Mouse (Mus musculus) C2C12 (cell line): ENCODE measurements around the gene Noxred1.

ENCODE experiments used
- CEBPB ChIP-seq: IDR thresholded peaks from one replicate; pipeline ENCODE4 v1.6.1; 2011; ENCODE audit warnings: low read depth, mild to moderate bottlenecking, control low read depth, moderate library complexity
- CTCF ChIP-seq: IDR thresholded peaks from one replicate; pipeline ENCODE4 v1.5.1; 2011; ENCODE audit not compliant: control insufficient read depth, insufficient read depth, insufficient read length
- FOSL1 ChIP-seq: IDR thresholded peaks from one replicate; pipeline ENCODE4 v1.8.0; 2011; ENCODE audit warnings: mild to moderate bottlenecking, low read length; ENCODE audit not compliant: poor library complexity, insufficient read depth, severe bottlenecking
- MAX ChIP-seq: IDR thresholded peaks from one replicate; pipeline ENCODE4 v1.6.1; 2011; ENCODE audit warnings: mild to moderate bottlenecking, control low read depth
- MYOD1 ChIP-seq: IDR thresholded peaks from one replicate; pipeline ENCODE4 v1.6.1; 2011; ENCODE audit warnings: low read depth; ENCODE audit not compliant: control insufficient read depth, insufficient read length
- MYOG ChIP-seq: IDR thresholded peaks from one replicate; pipeline ENCODE4 v1.6.1; 2011; ENCODE audit not compliant: control insufficient read depth, insufficient read length; ENCODE audit errors: extremely low read depth
- USF1 ChIP-seq: IDR thresholded peaks from one replicate; pipeline ENCODE4 v1.6.1; 2011; ENCODE audit warnings: low read depth, mild to moderate bottlenecking, control low read depth, moderate library complexity

GRCm38 (mm10) chr12:87281766-87282165, 43.2 kb upstream of the Noxred1 start:
- no peak for TF ChIP-seq CTCF
- no peak for TF ChIP-seq MYOD1
- no peak for TF ChIP-seq MAX
- TF ChIP-seq FOSL1 = no peak
- no peak for TF ChIP-seq CEBPB
- TF ChIP-seq MYOG = no peak
- TF ChIP-seq USF1 = no peak
